Mouse (Mus musculus) MEL (cell line): ENCODE results near the gene Nrxn3. TPM values are rescaled to one million over a fixed set of nuclear protein-coding genes. Genes with fewer than 3 reads are reported as not detected.

Source experiments
- DNase-seq: peaks from one replicate; pipeline ENCODE4 v3.0.0; 2011; ENCODE audit warnings: low read depth, low spot score
- H3K27ac ChIP-seq: 2 replicates; pipeline ENCODE4 v1.5.1; 2012; ENCODE audit warnings: low read depth, mild to moderate bottlenecking, control low read depth, low read length, moderate library complexity; ENCODE audit not compliant: control insufficient read depth
- H3K27me3 ChIP-seq, 2 experiments: fragments of 150-350 bp in 1 of 2; sonication (generic) in 1 of 2; 2 replicates each; pipeline ENCODE4 v1.6.1; 2012; ENCODE audit warnings: low read length in 2 of 2, mild to moderate bottlenecking in 2 of 2, improper control_type of control experiment in 1 of 2, moderate library complexity in 1 of 2; ENCODE audit not compliant: insufficient read depth in 2 of 2, control insufficient read depth in 1 of 2
- H3K36me3 ChIP-seq, 2 experiments: 2 replicates each; pipeline ENCODE4 v1.6.1; 2012 to 2014; ENCODE audit warnings: low read length in 2 of 2, improper control_type of control experiment in 1 of 2, inconsistent platforms in 1 of 2, mild to moderate bottlenecking in 1 of 2; ENCODE audit not compliant: insufficient read depth in 2 of 2, control insufficient read depth in 1 of 2
- H3K4me1 ChIP-seq, 2 experiments: fragments of 150-350 bp in 1 of 2; sonication (generic) in 1 of 2; 2 replicates each; pipeline ENCODE4 v1.6.1; 2012; ENCODE audit warnings: low read length in 2 of 2, improper control_type of control experiment in 1 of 2, mild to moderate bottlenecking in 1 of 2; ENCODE audit not compliant: insufficient read depth in 2 of 2, control insufficient read depth in 1 of 2
- H3K4me3 ChIP-seq, 2 experiments: fragments of 150-350 bp in 1 of 2; sonication (generic) in 1 of 2; 2 replicates each; pipeline ENCODE4 v1.5.1; 2012; ENCODE audit warnings: low read depth in 2 of 2, low read length in 2 of 2, mild to moderate bottlenecking in 2 of 2, moderate library complexity in 2 of 2, control low read depth in 1 of 2, improper control_type of control experiment in 1 of 2; ENCODE audit not compliant: control insufficient read depth in 1 of 2, insufficient read depth in 1 of 2
- H3K79me2 ChIP-seq: 2 replicates; pipeline ENCODE4 v1.6.1; 2012; ENCODE audit warnings: mild to moderate bottlenecking, low read length, moderate library complexity; ENCODE audit not compliant: control insufficient read depth, poor library complexity, insufficient read depth
- H3K9ac ChIP-seq: 2 replicates; pipeline ENCODE4 v1.6.1; 2012; ENCODE audit warnings: low read depth, mild to moderate bottlenecking, control low read depth, low read length, moderate library complexity; ENCODE audit not compliant: control insufficient read depth, poor library complexity, severe bottlenecking
- H3K9me3 ChIP-seq: fragments of 150-350 bp; sonication (generic); replicated peaks from 2 replicates; pipeline ENCODE4 v1.6.1; 2012; ENCODE audit warnings: mild to moderate bottlenecking, low read length, improper control_type of control experiment, moderate library complexity; ENCODE audit not compliant: insufficient read depth
- BHLHE40 ChIP-seq: IDR thresholded peaks from 2 replicates; pipeline ENCODE4 v1.6.1; 2012; ENCODE audit warnings: low read depth, mild to moderate bottlenecking, inconsistent platforms, low read length, improper control_type of control experiment, borderline replicate concordance
- CHD2 ChIP-seq: IDR thresholded peaks from 2 replicates; pipeline ENCODE4 v1.6.1; 2011; ENCODE audit warnings: low read length, improper control_type of control experiment
- CTCF ChIP-seq, 3 experiments: IDR thresholded peaks in 2 of 3; conservative IDR thresholded peaks in 1 of 3; 2 replicates each; pipeline ENCODE4 v1.5.1; 2011 to 2012; ENCODE audit warnings: low read length in 3 of 3, low read depth in 2 of 3, mild to moderate bottlenecking in 2 of 3, improper control_type of control experiment in 1 of 3, inconsistent platforms in 1 of 3, mixed read lengths in 1 of 3, moderate library complexity in 1 of 3; ENCODE audit not compliant: control insufficient read depth in 1 of 3, insufficient read depth in 1 of 3, poor library complexity in 1 of 3, severe bottlenecking in 1 of 3
- ETS1 ChIP-seq: IDR thresholded peaks from 2 replicates; pipeline ENCODE4 v1.6.1; 2012; ENCODE audit warnings: low read depth, mild to moderate bottlenecking, inconsistent platforms, low read length, improper control_type of control experiment, moderate library complexity
- HCFC1 ChIP-seq: IDR thresholded peaks from 2 replicates; pipeline ENCODE4 v1.6.1; 2012; ENCODE audit warnings: low read depth, mild to moderate bottlenecking, inconsistent platforms, low read length, improper control_type of control experiment, moderate library complexity
- KAT2A ChIP-seq: conservative IDR thresholded peaks from 2 replicates; pipeline ENCODE4 v1.6.1; 2012; ENCODE audit warnings: low read depth, low read length, improper control_type of control experiment, inconsistent platforms
- MAX ChIP-seq: IDR thresholded peaks from 2 replicates; pipeline ENCODE4 v1.6.1; 2011; ENCODE audit warnings: low read length, improper control_type of control experiment
- MAZ ChIP-seq: IDR thresholded peaks from 2 replicates; pipeline ENCODE4 v1.6.1; 2012; ENCODE audit warnings: low read depth, mild to moderate bottlenecking, inconsistent platforms, low read length, improper control_type of control experiment
- MEF2A ChIP-seq: IDR thresholded peaks from 2 replicates; pipeline ENCODE4 v1.6.1; 2014; ENCODE audit warnings: low read depth, mild to moderate bottlenecking, inconsistent platforms, low read length, improper control_type of control experiment; ENCODE audit not compliant: poor library complexity, insufficient replicate concordance, severe bottlenecking; ENCODE audit errors: extremely low read depth
- MYB ChIP-seq: IDR thresholded peaks from 2 replicates; pipeline ENCODE4 v1.6.1; 2011; ENCODE audit warnings: mild to moderate bottlenecking, low read depth, low read length, improper control_type of control experiment
- MYC ChIP-seq: IDR thresholded peaks from 2 replicates; pipeline ENCODE4 v1.6.1; 2011; ENCODE audit warnings: low read depth, mild to moderate bottlenecking, low read length, improper control_type of control experiment, moderate library complexity
- NRF1 ChIP-seq: IDR thresholded peaks from 2 replicates; pipeline ENCODE4 v1.6.1; 2014; ENCODE audit warnings: low read depth, mild to moderate bottlenecking, inconsistent platforms, low read length, improper control_type of control experiment, moderate library complexity; ENCODE audit not compliant: poor library complexity, insufficient read depth, severe bottlenecking
- POLR2A ChIP-seq, 2 experiments: IDR thresholded peaks; 2 replicates each; pipeline ENCODE4 v1.6.1; 2011 to 2012; ENCODE audit warnings: low read length in 2 of 2, mild to moderate bottlenecking in 2 of 2, control low read depth in 1 of 2, improper control_type of control experiment in 1 of 2, low read depth in 1 of 2, moderate library complexity in 1 of 2; ENCODE audit not compliant: control insufficient read depth in 1 of 2, insufficient read depth in 1 of 2, poor library complexity in 1 of 2
- POLR2AphosphoS2 ChIP-seq: IDR thresholded peaks from 2 replicates; pipeline ENCODE4 v1.6.1; 2011; ENCODE audit warnings: low read length, improper control_type of control experiment
- RAD21 ChIP-seq: IDR thresholded peaks from 2 replicates; pipeline ENCODE4 v1.6.1; 2011; ENCODE audit warnings: mild to moderate bottlenecking, low read depth, low read length, improper control_type of control experiment
- RCOR1 ChIP-seq: IDR thresholded peaks from 2 replicates; pipeline ENCODE4 v1.6.1; 2012; ENCODE audit warnings: low read depth, mild to moderate bottlenecking, inconsistent platforms, low read length, improper control_type of control experiment
- SIN3A ChIP-seq: IDR thresholded peaks from 2 replicates; pipeline ENCODE4 v1.6.1; 2012; ENCODE audit warnings: low read length, improper control_type of control experiment, inconsistent platforms
- TAL1 ChIP-seq: IDR thresholded peaks from 2 replicates; pipeline ENCODE4 v1.6.1; 2012; ENCODE audit warnings: mild to moderate bottlenecking, inconsistent platforms, low read length, moderate library complexity, mixed read lengths
- TBP ChIP-seq: IDR thresholded peaks from 2 replicates; pipeline ENCODE4 v1.8.0; 2011; ENCODE audit warnings: low read depth, low read length, improper control_type of control experiment
- UBTF ChIP-seq: IDR thresholded peaks from 2 replicates; pipeline ENCODE4 v1.6.1; 2012; ENCODE audit warnings: low read depth, mild to moderate bottlenecking, inconsistent platforms, low read length, improper control_type of control experiment, moderate library complexity, borderline replicate concordance; ENCODE audit not compliant: insufficient read depth
- USF1 ChIP-seq: IDR thresholded peaks from 2 replicates; pipeline ENCODE4 v1.6.1; 2014; ENCODE audit warnings: low read depth, mild to moderate bottlenecking, inconsistent platforms, low read length, improper control_type of control experiment, moderate library complexity
- USF2 ChIP-seq, 2 experiments: IDR thresholded peaks; 2 replicates each; pipeline ENCODE4 v1.6.1; 2011 to 2012; ENCODE audit warnings: improper control_type of control experiment in 2 of 2, low read length in 2 of 2, borderline replicate concordance in 1 of 2, inconsistent platforms in 1 of 2, low read depth in 1 of 2, mild to moderate bottlenecking in 1 of 2; ENCODE audit not compliant: insufficient read depth in 1 of 2
- ZC3H11A ChIP-seq: IDR thresholded peaks from 2 replicates; pipeline ENCODE4 v1.6.1; 2012; ENCODE audit warnings: low read depth, mild to moderate bottlenecking, inconsistent platforms, low read length, improper control_type of control experiment
- ZKSCAN1 ChIP-seq: IDR thresholded peaks from 2 replicates; pipeline ENCODE4 v1.6.1; 2012; ENCODE audit warnings: low read depth, mild to moderate bottlenecking, inconsistent platforms, low read length, improper control_type of control experiment, moderate library complexity
- ZNF384 ChIP-seq: IDR thresholded peaks from 2 replicates; pipeline ENCODE4 v1.6.1; 2012; ENCODE audit warnings: low read depth, mild to moderate bottlenecking, inconsistent platforms, low read length, improper control_type of control experiment
- polyA plus RNA-seq, 2 experiments: library from polyadenylated mRNA; stranded (reverse) in 1 of 2; unstranded in 1 of 2; fragments of >175 nt in 1 of 2; fragments of >200 nt in 1 of 2; gene quantifications; 2 replicates each; pipeline versions ENCODE4 v1.2.1 to v1.2.4; 2012; ENCODE audit warnings: low replicate concordance in 2 of 2, low read depth in 1 of 2; ENCODE audit not compliant: insufficient read length in 2 of 2, insufficient read depth in 1 of 2, missing spikeins in 1 of 2
- total RNA-seq: library from RNA; depleted of rRNA; stranded (reverse); fragments of 300-350 nt; gene quantifications from 2 replicates; pipeline ENCODE4 v1.2.3, GENCODE M21; 2012

Gene Nrxn3
- total and polyA plus RNA-seq, 3 experiments = not detected

DNA sequence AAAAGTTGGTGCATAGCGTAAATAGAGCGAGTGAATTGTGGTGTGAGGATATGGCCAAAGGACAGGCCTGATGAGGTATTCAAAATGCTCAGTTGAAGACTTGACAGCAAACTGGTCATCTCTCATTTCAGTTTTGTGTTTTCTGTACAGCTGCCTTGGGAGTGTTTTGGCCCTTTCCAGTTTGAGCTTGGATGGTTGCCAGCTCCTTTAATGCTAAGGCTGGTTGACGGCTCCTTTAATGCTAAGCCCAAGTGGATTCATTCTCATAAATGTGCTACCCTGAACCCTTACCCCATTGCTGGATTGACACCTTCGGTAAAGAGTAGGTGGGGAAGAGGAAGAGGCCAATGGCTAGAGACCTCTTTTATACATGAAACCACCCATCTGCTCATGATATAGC, 131.4 kb downstream of the Nrxn3 start:
- DNase-seq = no peak
- Histone ChIP-seq H3K27ac (no peak overlapping the region), H3K9ac (no peak overlapping the region), H3K27me3 (no peaks in the 10 kb centered on the region), H3K36me3 (no peaks in the 10 kb centered on the region), H3K4me3 (no peak overlapping the region), H3K9me3 (no peaks in the 10 kb centered on the region), H3K79me2 (no peaks in the 10 kb centered on the region), H3K4me1 (no peaks in the 10 kb centered on the region)
- TF ChIP-seq MAZ = no peak
- no peak for TF ChIP-seq MAX
- TF ChIP-seq RAD21 = no peak
- no peak for TF ChIP-seq MEF2A
- TF ChIP-seq HCFC1 = no peak
- no peak for TF ChIP-seq NRF1
- TF ChIP-seq POLR2AphosphoS2 = no peak
- TF ChIP-seq BHLHE40 = no peak
- no peak for TF ChIP-seq UBTF

DNA sequence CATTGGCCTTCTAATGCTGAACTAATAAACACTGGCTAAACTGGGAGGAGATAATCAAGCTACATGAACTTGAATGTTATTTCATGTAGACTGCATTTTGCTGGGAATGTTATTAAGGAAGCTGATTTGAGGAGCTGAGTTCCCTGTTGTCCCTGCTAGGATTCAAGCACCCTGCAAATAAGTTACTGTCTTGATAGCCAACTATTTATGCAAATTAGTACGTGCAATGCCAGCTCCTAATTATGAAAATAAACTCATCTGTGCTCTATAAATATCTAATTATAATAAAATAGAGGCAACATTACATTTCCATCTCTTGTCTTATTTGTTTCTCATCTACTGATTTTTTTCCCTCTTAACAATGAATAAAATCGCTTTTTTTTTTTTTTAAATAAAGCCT, 135.0 kb downstream of the Nrxn3 start:
- H3K36me3 ChIP-seq = no peaks in the 10 kb centered on the region
- no peaks in the 10 kb centered on the region for H3K4me1 ChIP-seq
- no peaks in the 10 kb centered on the region for H3K27me3 ChIP-seq
- TF ChIP-seq TBP = no peak
- no peak for TF ChIP-seq CHD2
- H3K9ac ChIP-seq = no peak overlapping the region
- H3K4me3 ChIP-seq = no peak overlapping the region
- no peaks in the 10 kb centered on the region for H3K79me2 ChIP-seq
- no peaks in the 10 kb centered on the region for H3K9me3 ChIP-seq
- no peak for DNase-seq
- H3K27ac ChIP-seq = no peak overlapping the region

DNA sequence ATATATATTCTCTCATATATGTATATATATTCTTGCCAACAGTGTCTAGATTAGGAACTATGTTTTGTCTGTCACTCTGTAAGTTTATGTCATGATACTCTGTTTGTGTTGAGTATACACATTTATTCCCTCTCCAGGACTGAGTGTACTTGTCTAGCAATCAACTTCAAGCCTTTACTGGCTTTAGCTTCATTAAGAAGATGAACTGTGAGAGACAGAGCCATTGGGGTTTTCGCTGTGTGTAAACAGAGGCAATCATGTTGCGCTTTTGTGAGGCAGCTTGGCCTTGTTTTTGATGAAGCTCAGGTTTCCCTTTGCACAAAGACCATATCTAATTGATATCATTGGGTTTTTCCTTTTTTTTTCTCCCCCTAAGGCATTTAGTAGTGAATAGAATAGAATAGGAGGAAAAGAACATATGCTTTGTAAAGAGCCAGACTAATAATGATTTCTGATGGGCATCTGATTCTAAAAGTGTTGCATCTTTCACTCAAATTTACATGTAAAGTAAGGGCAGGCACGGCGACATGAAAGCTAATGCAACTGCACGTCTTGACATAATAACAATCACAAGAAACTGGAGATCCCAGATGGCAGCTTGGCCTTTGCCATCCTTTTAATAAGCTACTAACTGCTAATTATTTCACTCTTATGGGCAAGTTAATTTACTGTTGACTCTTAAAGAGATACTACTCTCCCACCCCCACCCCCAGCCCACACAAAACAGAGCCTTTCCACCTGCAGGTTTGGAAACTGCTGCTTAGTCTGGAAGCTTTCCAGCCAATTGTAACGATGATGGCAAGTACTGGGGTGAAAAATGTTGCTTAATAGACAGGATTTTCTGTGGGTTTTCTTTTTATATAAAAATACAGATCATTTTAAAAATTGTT, 137.0 kb downstream of the Nrxn3 start:
- no peak overlapping the region for H3K27ac ChIP-seq
- H3K9ac ChIP-seq = no peak overlapping the region
- no peak overlapping the region for H3K4me3 ChIP-seq
- no peaks in the 10 kb centered on the region for H3K79me2 ChIP-seq
- H3K27me3 ChIP-seq = no peaks in the 10 kb centered on the region
- no peaks in the 10 kb centered on the region for H3K36me3 ChIP-seq
- TF ChIP-seq ZKSCAN1 = no peak
- no peak for TF ChIP-seq TAL1
- TF ChIP-seq POLR2A (IDR thresholded peaks at IDR 0.05; ENCODE audit: control insufficient read depth in 1 of 2, insufficient read depth in 1 of 2, low read depth in 1 of 2, low read length in 2 of 2, poor library complexity in 1 of 2) = no peak
- no peak for TF ChIP-seq TBP
- no peak for TF ChIP-seq SIN3A
- no peak for TF ChIP-seq CHD2
- no peak for TF ChIP-seq ETS1
- no peak for TF ChIP-seq KAT2A
- TF ChIP-seq USF2 (IDR thresholded peaks at IDR 0.05; ENCODE audit: borderline replicate concordance in 1 of 2, insufficient read depth in 1 of 2, low read depth in 1 of 2, low read length in 2 of 2) = no peak
- no peak for TF ChIP-seq MYC
- no peak for TF ChIP-seq RCOR1
- no peak for TF ChIP-seq ZNF384
- no peak for TF ChIP-seq ZC3H11A
- TF ChIP-seq MYB = no peak
- TF ChIP-seq USF1 = no peak
- TF ChIP-seq CTCF (IDR thresholded peaks at IDR 0.05 in 2 of 3, conservative IDR thresholded peaks at IDR 0.05 in 1 of 3; ENCODE audit: control insufficient read depth in 1 of 3, insufficient read depth in 1 of 3, low read depth in 2 of 3, low read length in 3 of 3, poor library complexity in 1 of 3, severe bottlenecking in 1 of 3) = no peak
- DNase-seq = no peak
- H3K9me3 ChIP-seq = no peaks in the 10 kb centered on the region
- no peaks in the 10 kb centered on the region for H3K4me1 ChIP-seq
